Mouse (Mus musculus): ENCODE measurements around the gene Sec14l2.

Sec14l2 gene

GRCm38 (mm10) chr11:4062523-4062922 lies 60.7 kb downstream of the Sec14l2 start:
- DNase-seq (ENCODE audit: inconsistent age in 2 of 2, low spot score in 1 of 2): no peak

GRCm38 (mm10) chr11:4060866-4061575 lies 62.2 kb downstream of the Sec14l2 start:
- no peak for DNase-seq (ENCODE audit: inconsistent age in 2 of 2, low spot score in 1 of 2)

GRCm38 (mm10) chr11:4053586-4053985 lies 69.6 kb downstream of the Sec14l2 start:
- DNase-seq (ENCODE audit: inconsistent age in 2 of 2, low spot score in 1 of 2): peak; percentile 61 to 90

- no peak for DNase-seq (ENCODE audit: inconsistent age in 2 of 2, low spot score in 1 of 2)
Observed at GRCm38 (mm10) chr11:4048438-4048837, 74.8 kb downstream of the Sec14l2 start.

GRCm38 (mm10) chr11:4047766-4048165 lies 75.4 kb downstream of the Sec14l2 start:
- peak in 1 of 2 experiments; percentile 46 for DNase-seq (ENCODE audit: inconsistent age in 2 of 2, low spot score in 1 of 2)
